Mouse (Mus musculus) v-Abl transformed pro-B cells (cell line): Measurements from ENCODE around the gene Klrc1.
"Not testable (repeated sequence)": the region's sequence is repeated elsewhere in the genome, so short reads cannot be mapped to it uniquely, and the experiment has no call there.

Source experiments
- in situ Hi-C, 2 experiments: fragments of 400-800 bp; cut with MboI; formaldehyde crosslinking; loops; one replicate each; pipeline ENCODE4 v1.15.1; 2025; ENCODE audit not compliant: unreplicated experiment in 2 of 2

Klrc1 gene

GRCm38 (mm10) chr6:129678873-129679272 is at the start of gene Klrc1:
Gene Klrc1, minus strand, starts transcription at chr6:129678973.
- in situ Hi-C loops: no loop called here

- in situ Hi-C loops: loop anchor here in 1 of 2 experiments (25.0 kb wide), 1 partner anchor 290 kb away; no protein-coding TSS in a partner anchor
Measured at GRCm38 (mm10) chr6:129727237-129727636, 48.5 kb upstream of the Klrc1 start.

DNA sequence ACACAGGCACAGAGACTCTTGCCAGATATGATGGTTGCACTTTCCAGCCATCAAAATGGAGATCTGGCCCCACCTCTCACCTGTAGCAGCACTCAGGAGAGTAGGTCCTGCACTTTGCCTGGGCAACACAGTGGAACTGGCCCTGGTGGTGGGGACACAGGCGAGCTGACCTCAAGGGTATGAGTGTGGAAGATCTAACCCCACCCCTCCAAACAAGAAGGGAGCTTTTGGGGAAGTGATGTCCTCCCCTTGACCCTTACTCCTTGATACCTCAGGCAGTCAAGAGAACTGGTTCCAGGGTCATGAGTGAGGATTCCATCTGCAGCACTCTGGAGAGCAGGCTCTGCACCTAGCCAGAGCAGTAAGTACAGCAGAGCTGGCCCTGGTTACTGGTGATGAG is 42.6 kb upstream of the Klrc1 start:
- in situ Hi-C loops: no loop called here

- in situ Hi-C loops: no loop called here
Measured at GRCm38 (mm10) chr6:129720487-129720886, 41.7 kb upstream of the Klrc1 start.

DNA sequence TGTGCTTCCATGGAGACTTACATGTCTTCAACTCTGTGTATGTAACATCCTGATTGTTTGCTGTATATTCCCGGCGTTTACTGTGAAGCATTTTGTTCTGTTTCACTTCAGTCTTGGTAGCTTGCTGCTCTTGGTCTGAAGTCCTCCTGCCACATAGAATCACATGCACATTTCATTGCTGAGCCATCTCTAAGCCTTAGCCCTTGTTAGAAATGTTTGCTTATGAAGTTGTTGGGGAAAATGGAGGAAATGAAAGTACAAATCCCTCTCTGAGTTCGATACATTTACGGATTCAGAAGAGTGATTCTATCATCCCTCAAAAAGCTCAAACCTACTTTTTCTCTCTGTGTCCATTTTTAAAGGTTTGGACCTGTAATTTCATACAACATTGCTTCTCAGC is 38.3 kb upstream of the Klrc1 start, which contains the start of gene Klri1:
Gene Klri1 (minus strand): TSS at position 101 of the 400 bp plus-strand sequence.
- in situ Hi-C loops: no loop called here

DNA sequence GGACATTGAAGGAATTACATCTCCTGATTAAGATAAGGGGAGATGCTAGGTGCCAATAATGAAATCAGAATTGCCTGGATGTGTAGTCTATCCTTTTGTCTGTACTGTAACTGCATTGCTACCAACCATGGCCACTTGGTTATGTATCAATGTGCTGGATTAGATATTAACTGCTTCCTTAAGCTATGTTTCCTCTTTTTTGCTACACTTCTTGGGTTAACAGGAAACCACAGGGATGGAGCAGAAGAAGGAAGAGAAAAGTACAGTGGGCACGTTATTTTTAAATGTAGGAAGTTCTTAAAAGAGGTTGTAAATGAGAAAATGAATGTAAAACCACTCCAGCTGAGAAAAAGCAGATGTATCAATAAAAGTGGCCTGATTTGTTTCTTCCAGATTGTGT is 34.8 kb upstream of the Klrc1 start:
- in situ Hi-C loops: no loop called here

GRCm38 (mm10) chr6:129691436-129691835 is 12.7 kb upstream of the Klrc1 start:
- in situ Hi-C loops: not testable (repeated sequence)

DNA sequence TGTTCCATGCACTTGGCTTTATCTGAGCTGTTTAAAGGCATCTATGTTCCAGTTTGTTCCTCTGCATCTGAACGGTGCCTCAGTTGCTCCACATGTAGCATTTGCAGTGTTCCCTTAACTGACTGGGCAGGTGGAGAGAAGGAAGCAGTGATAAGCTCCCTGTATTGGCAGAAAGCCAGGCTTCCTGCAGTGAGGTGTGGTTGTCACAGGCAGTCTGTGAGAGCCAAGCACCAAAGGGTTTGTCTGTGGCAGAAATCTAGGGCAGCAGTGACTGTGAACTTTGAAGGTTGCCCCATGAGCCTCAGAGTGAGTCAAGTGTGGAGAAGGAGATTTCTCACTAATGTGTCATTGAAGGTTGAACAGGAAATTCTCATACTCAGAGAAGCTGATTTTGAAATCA is 1.6 kb upstream of the Klrc1 start:
- in situ Hi-C loops: no loop called here

GRCm38 (mm10) chr6:129661301-129661700 is 17.5 kb downstream of the Klrc1 start:
- in situ Hi-C loops: not testable (repeated sequence)

DNA sequence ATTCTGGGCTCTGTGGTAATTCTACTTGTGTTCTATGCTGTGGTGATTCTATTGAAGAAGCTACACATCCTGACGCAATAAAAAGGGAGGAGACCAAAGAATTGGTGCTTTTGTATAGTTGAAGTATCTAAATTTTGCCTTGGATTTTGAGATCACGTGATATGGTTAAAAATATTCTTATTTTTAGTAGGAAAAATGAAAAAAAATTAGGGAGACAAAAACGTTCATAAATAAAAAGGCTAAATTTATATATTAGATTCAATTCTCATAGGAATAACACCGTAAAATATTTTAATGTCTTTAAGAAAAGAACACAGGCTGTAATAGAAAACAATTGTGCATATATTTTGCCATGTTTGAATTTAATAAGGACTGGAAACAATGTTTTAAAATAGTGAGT is 18.2 kb downstream of the Klrc1 start, which contains the start of gene Klrc2:
Gene Klrc2 (minus strand): TSS at position 101 of the 400 bp plus-strand sequence.
- in situ Hi-C loops: not testable (repeated sequence)

- in situ Hi-C loops: not testable (repeated sequence)
Measured at GRCm38 (mm10) chr6:129644054-129644453, 34.7 kb downstream of the Klrc1 start.

GRCm38 (mm10) chr6:129643237-129643636 is 35.5 kb downstream of the Klrc1 start, which contains the start of gene Klrc3:
Gene Klrc3, minus strand, starts transcription at chr6:129643337.
- in situ Hi-C loops: not testable (repeated sequence)

- in situ Hi-C loops: not testable (repeated sequence)
Measured at GRCm38 (mm10) chr6:129631046-129631445, 47.7 kb downstream of the Klrc1 start.

- in situ Hi-C loops: no loop called here
Measured at GRCm38 (mm10) chr6:129623735-129624134, 55.0 kb downstream of the Klrc1 start, which contains the start of gene Klrk1. Gene Klrk1, minus strand, starts transcription at chr6:129623864.
